Comparison of ENCODE assay signal across 1 mouse cellular context in the genomic region with DNA sequence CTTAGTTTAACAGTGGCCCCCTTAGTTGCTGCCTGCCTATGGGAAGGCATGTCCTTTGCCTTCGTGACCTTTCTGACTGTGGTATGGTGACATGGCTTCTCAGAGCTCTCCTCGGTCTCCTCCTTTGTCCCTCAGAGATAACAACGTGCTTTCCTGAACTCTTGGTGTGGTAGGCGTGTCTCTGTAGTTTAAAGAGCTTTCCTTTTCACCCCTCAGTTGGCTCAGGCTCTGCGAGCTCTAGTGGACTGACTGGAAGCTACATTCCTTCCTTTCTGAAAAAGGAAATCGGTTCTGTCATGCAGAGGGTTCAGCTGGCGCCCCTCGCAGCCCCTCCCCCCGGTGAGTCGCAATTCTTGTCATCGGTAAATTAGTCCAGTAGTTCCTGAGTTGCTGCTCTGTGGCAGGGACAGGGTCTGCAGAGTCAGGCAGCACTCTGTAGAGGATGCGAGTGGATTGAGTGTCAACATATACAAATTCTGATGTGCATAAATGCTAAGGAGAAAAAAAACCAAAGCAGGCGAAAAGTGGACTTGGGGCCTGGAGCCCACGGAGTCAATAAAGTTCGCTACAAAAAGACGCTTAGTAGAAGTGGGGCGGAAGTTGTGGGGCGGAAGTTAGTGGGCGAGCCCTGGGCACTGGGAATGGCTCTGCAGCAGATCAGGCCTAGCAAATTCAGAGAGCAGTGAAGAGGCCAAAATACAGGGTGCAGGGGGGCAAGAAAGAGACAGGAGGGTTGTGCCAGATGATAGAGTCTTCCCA.
TF ChIP-seq lines count a peak whose summit lies in the region.

No protein-coding gene starts in this region.

TF ChIP-seq in MEL, 35 proteins besides CTCF, POLR2A, EP300 and RAD21:
- TF ChIP-seq SIN3A (IDR thresholded peaks at IDR 0.05; ENCODE audit: low read length) (peak; percentile 36; the same call in 1 of the 2 replicates), MXI1 (IDR thresholded peaks at IDR 0.05; ENCODE audit: low read depth, low read length) (peak; percentile 63; the same call in 1 of the 2 replicates), CHD2 (IDR thresholded peaks at IDR 0.05; ENCODE audit: low read length) (no peak), JUND (IDR thresholded peaks at IDR 0.05; ENCODE audit: low read depth, low read length) (no peak), NELFE (IDR thresholded peaks at IDR 0.05; ENCODE audit: low read depth, low read length) (no peak), ZKSCAN1 (IDR thresholded peaks at IDR 0.05; ENCODE audit: low read depth, low read length) (no peak), MAX (IDR thresholded peaks at IDR 0.05; ENCODE audit: low read length) (no peak)
